Mouse (Mus musculus) hindbrain, embryonic 16.5 days (tissue): ENCODE measurements around the gene Evi5l. TPM values are rescaled to one million over a fixed set of nuclear protein-coding genes. Genes with fewer than 3 reads are reported as not detected.

Experiments
- ATAC-seq: fragments of 200-750 bp; cut with Nextera tagmentation; 2 replicates; pipeline ENCODE4 v1.8.0; 2017; ENCODE audit warnings: moderate TSS enrichment, moderate library complexity
- H3K27ac ChIP-seq: fragments of 300-500 bp; sonication (generic); 2 replicates; pipeline ENCODE4 v1.5.1; 2014; ENCODE audit warnings: low read depth, mild to moderate bottlenecking, control low read depth, low read length, moderate library complexity
- H3K27me3 ChIP-seq: fragments of 300-500 bp; sonication (generic); replicated peaks from 2 replicates; pipeline ENCODE4 v1.6.1; 2014; ENCODE audit warnings: low read length; ENCODE audit not compliant: control insufficient read depth, insufficient read depth
- H3K36me3 ChIP-seq: fragments of 300-500 bp; sonication (generic); 2 replicates; pipeline ENCODE4 v1.6.1; 2014; ENCODE audit warnings: mild to moderate bottlenecking, low read length, moderate library complexity, mixed read lengths; ENCODE audit not compliant: control insufficient read depth, insufficient read depth
- H3K4me1 ChIP-seq: fragments of 300-500 bp; sonication (generic); 2 replicates; pipeline ENCODE4 v1.6.1; 2014; ENCODE audit warnings: low read depth, low read length; ENCODE audit not compliant: control insufficient read depth, insufficient read depth
- H3K4me2 ChIP-seq: fragments of 300-500 bp; sonication (generic); 2 replicates; pipeline ENCODE4 v1.6.1; 2014; ENCODE audit warnings: mild to moderate bottlenecking, low read length, control low read depth, moderate library complexity
- H3K4me3 ChIP-seq: fragments of 300-500 bp; sonication (generic); 2 replicates; pipeline ENCODE4 v1.5.1; 2014; ENCODE audit warnings: mild to moderate bottlenecking, low read length, control low read depth, moderate library complexity
- H3K9ac ChIP-seq: fragments of 300-500 bp; sonication (generic); 2 replicates; pipeline ENCODE4 v1.6.1; 2014; ENCODE audit warnings: low read depth, mild to moderate bottlenecking, control low read depth, low read length, moderate library complexity
- H3K9me3 ChIP-seq: fragments of 300-500 bp; sonication (generic); 2 replicates; pipeline ENCODE4 v1.6.1; 2014; ENCODE audit warnings: mild to moderate bottlenecking, low read length, moderate library complexity; ENCODE audit not compliant: control insufficient read depth
- WGBS: fragments of 180-500 bp; shearing (Covaris S2); extraction: QIAGEN DNeasy Blood & Tissue Kit; methylation state at CpG from one replicate; pipeline ENCODE4 v1.1.7; 2014; 5-methylcytosine and 5-hydroxymethylcytosine counted together
- polyA plus RNA-seq: library from polyadenylated mRNA; unstranded; fragments of >200 nt; fragmentation: Nextera tagmentation; extraction: Ambion mirVana; gene quantifications from 2 replicates; pipeline ENCODE4 v1.2.1, GENCODE M21; 2015

Evi5l gene
- polyA plus RNA-seq, result 116 and 126 TPM in 2 replicates

GRCm38 (mm10) chr8:4165852-4166751 is at the start of gene Evi5l:
Gene Evi5l, plus strand, starts transcription at chr8:4166567.
- H3K4me3 ChIP-seq, result peak within 1 kb of the TSS; percentile 89
- H3K9ac ChIP-seq, result peak within 1 kb of the TSS; percentile 91
- H3K9me3 ChIP-seq, result no peaks in the 10 kb centered on the region
- H3K4me1 ChIP-seq, result peaks cover 34% of the 10 kb centered on the region
- ATAC-seq, result peak; percentile 98
- no peaks in the 10 kb centered on the region for H3K27me3 ChIP-seq
- WGBS, result 1% methylated on average over 44 of the region's 51 CpGs
- H3K4me2 ChIP-seq, result peak within 1 kb of the TSS; percentile 83
- H3K27ac ChIP-seq, result peak within 1 kb of the TSS; percentile 79
- no peaks in the 10 kb centered on the region for H3K36me3 ChIP-seq

- Histone ChIP-seq H3K9ac (no peak within 1 kb of the TSS), H3K4me1 (no peaks in the 10 kb centered on the region), H3K9me3 (no peaks in the 10 kb centered on the region), H3K4me2 (no peak within 1 kb of the TSS), H3K4me3 (no peak within 1 kb of the TSS), H3K27ac (no peak within 1 kb of the TSS), H3K36me3 (no peaks in the 10 kb centered on the region), H3K27me3 (no peaks in the 10 kb centered on the region; the same call in 1 of the 2 replicates)
- WGBS, result 91% methylated on average over 10 of the region's 10 CpGs
- ATAC-seq, result no peak
Measured at GRCm38 (mm10) chr8:4133798-4134197, 32.6 kb upstream of the Evi5l start, which contains the start of gene Cd209g. Gene Cd209g, plus strand, starts transcription at chr8:4134098.

- no peak overlapping the region for H3K4me3 ChIP-seq
- no peaks in the 10 kb centered on the region for H3K4me1 ChIP-seq
- ATAC-seq, result peak; percentile 87
- H3K9me3 ChIP-seq, result no peaks in the 10 kb centered on the region
- H3K4me2 ChIP-seq, result peak overlapping the region; percentile 27
- no peak overlapping the region for H3K27ac ChIP-seq
- H3K9ac ChIP-seq, result no peak overlapping the region
- no peaks in the 10 kb centered on the region for H3K36me3 ChIP-seq
- 12% methylated on average over 12 of the region's 12 CpGs for WGBS
- no peaks in the 10 kb centered on the region; the same call in 1 of the 2 replicates for H3K27me3 ChIP-seq
Measured at GRCm38 (mm10) chr8:4139660-4140646, 26.4 kb upstream of the Evi5l start.

- Histone ChIP-seq H3K9ac (no peak overlapping the region), H3K27ac (no peak overlapping the region), H3K4me1 (no peaks in the 10 kb centered on the region), H3K4me3 (no peak overlapping the region), H3K4me2 (no peak overlapping the region), H3K36me3 (no peaks in the 10 kb centered on the region), H3K27me3 (no peaks in the 10 kb centered on the region; the same call in 1 of the 2 replicates), H3K9me3 (no peaks in the 10 kb centered on the region)
- 62% methylated on average over 3 of the region's 3 CpGs for WGBS
- ATAC-seq, result no peak
Measured at GRCm38 (mm10) chr8:4141721-4142120, 24.6 kb upstream of the Evi5l start.

- no peak overlapping the region for H3K27ac ChIP-seq
- 15% methylated on average over 1 of the region's 1 CpGs for WGBS
- no peak overlapping the region for H3K9ac ChIP-seq
- no peaks in the 10 kb centered on the region for H3K27me3 ChIP-seq
- no peak overlapping the region for H3K4me2 ChIP-seq
- ATAC-seq, result no peak
- H3K36me3 ChIP-seq, result no peaks in the 10 kb centered on the region
- no peaks in the 10 kb centered on the region for H3K4me1 ChIP-seq
- peaks cover 10% of the 10 kb centered on the region for H3K9me3 ChIP-seq
- no peak overlapping the region for H3K4me3 ChIP-seq
Measured at GRCm38 (mm10) chr8:4147272-4147671, 19.1 kb upstream of the Evi5l start.

GRCm38 (mm10) chr8:4154878-4155277 is 11.5 kb upstream of the Evi5l start:
- Histone ChIP-seq H3K4me2 (no peak overlapping the region), H3K36me3 (no peaks in the 10 kb centered on the region), H3K27me3 (no peaks in the 10 kb centered on the region), H3K4me1 (no peaks in the 10 kb centered on the region), H3K27ac (no peak overlapping the region), H3K9me3 (peaks cover 7% of the 10 kb centered on the region), H3K9ac (no peak overlapping the region), H3K4me3 (no peak overlapping the region)
- no peak for ATAC-seq

- peaks cover 8% of the 10 kb centered on the region for H3K4me1 ChIP-seq
- no peaks in the 10 kb centered on the region for H3K9me3 ChIP-seq
- no peak for ATAC-seq
- no peak overlapping the region for H3K4me2 ChIP-seq
- H3K9ac ChIP-seq, result no peak overlapping the region
- no peaks in the 10 kb centered on the region; the same call in 1 of the 2 replicates for H3K27me3 ChIP-seq
- no peak overlapping the region for H3K4me3 ChIP-seq
- no peak overlapping the region for H3K27ac ChIP-seq
- 54% methylated on average over 4 of the region's 4 CpGs for WGBS
- no peaks in the 10 kb centered on the region for H3K36me3 ChIP-seq
Measured at GRCm38 (mm10) chr8:4162786-4163185, 3.6 kb upstream of the Evi5l start.

- Histone ChIP-seq H3K27me3 (no peaks in the 10 kb centered on the region; the same call in 1 of the 2 replicates), H3K9me3 (no peaks in the 10 kb centered on the region), H3K9ac (peak overlapping the region; percentile 69), H3K36me3 (no peaks in the 10 kb centered on the region), H3K4me1 (peaks cover 29% of the 10 kb centered on the region), H3K4me2 (peak overlapping the region; percentile 63), H3K4me3 (peak overlapping the region; percentile 49), H3K27ac (peak overlapping the region; percentile 79)
- WGBS, result 7% methylated on average over 13 of the region's 13 CpGs
- no peak for ATAC-seq
Measured at GRCm38 (mm10) chr8:4165176-4165851, 1.1 kb upstream of the Evi5l start.
